Mouse (Mus musculus): ENCODE data around the gene Phb.

DNA sequence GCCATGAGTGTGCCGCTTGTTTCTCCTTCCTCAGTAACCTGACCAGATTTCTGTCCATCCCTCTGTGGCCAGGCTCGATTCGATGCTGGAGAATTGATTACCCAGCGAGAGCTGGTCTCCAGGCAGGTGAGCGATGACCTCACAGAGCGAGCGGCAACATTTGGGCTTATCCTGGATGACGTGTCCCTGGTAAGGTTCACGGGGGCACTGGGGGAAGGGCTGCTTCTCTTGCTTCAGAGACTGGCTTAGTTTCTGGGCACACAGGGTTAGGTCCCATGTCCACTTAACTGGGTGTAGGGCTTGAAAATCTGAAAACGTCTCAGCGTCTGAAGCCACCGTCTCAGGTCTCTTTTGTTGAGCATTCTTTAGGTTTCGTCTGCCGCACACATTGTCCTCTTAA, 8.7 kb downstream of the Phb start:
- no peak for TF ChIP-seq CTCF (conservative IDR thresholded peaks at IDR 0.05; ENCODE audit: insufficient read depth, insufficient read length, low read depth, low read length)
- no peak for TF ChIP-seq POLR2A (IDR thresholded peaks at IDR 0.05; ENCODE audit: low read depth, low read length)
